Mouse (Mus musculus) splenic B cell, adult 2 months (primary cell): Measurements from ENCODE around the gene Gucy2g.
"Not testable (repeated sequence)": the region's sequence is repeated elsewhere in the genome, so short reads cannot be mapped to it uniquely, and the experiment has no call there.

Source experiments
- DNase-seq: peaks from one replicate; pipeline ENCODE4 v3.0.0-alpha.2; 2011; ENCODE audit warnings: low read depth, low spot score
- H3K27me3 ChIP-seq: 2 replicates; pipeline ENCODE4 v1.6.1; 2012; ENCODE audit warnings: mild to moderate bottlenecking, low read length, moderate library complexity, mixed read lengths; ENCODE audit not compliant: control insufficient read depth, poor library complexity, insufficient read depth, severe bottlenecking
- H3K36me3 ChIP-seq: 2 replicates; pipeline ENCODE4 v1.6.1; 2012; ENCODE audit warnings: mild to moderate bottlenecking, low read length, moderate library complexity, mixed read lengths; ENCODE audit not compliant: control insufficient read depth, poor library complexity, insufficient read depth, severe bottlenecking

Gucy2g gene

GRCm38 (mm10) chr19:55169236-55169729 lies 71.8 kb downstream of the Gucy2g start:
- not testable (repeated sequence) for H3K36me3 ChIP-seq, H3K27me3 ChIP-seq, DNase-seq

GRCm38 (mm10) chr19:55168360-55168759 lies 72.7 kb downstream of the Gucy2g start:
- H3K36me3 ChIP-seq, result no peaks in the 10 kb centered on the region
- DNase-seq, result no peak
- H3K27me3 ChIP-seq, result no peaks in the 10 kb centered on the region

- Histone ChIP-seq H3K27me3 (no peaks in the 10 kb centered on the region), H3K36me3 (no peaks in the 10 kb centered on the region)
- no peak for DNase-seq
These were observed 73.3 kb downstream of the Gucy2g start for GRCm38 (mm10) chr19:55167741-55168140.

- DNase-seq, result no peak
- Histone ChIP-seq H3K27me3 (no peaks in the 10 kb centered on the region), H3K36me3 (no peaks in the 10 kb centered on the region)
These were observed 74.3 kb downstream of the Gucy2g start for GRCm38 (mm10) chr19:55166741-55167140.

- no peaks in the 10 kb centered on the region for H3K27me3 ChIP-seq
- DNase-seq, result no peak
- no peaks in the 10 kb centered on the region for H3K36me3 ChIP-seq
These were observed 75.1 kb downstream of the Gucy2g start for GRCm38 (mm10) chr19:55165954-55166353.

GRCm38 (mm10) chr19:55165183-55165865 lies 75.7 kb downstream of the Gucy2g start:
- no peaks in the 10 kb centered on the region for H3K27me3 ChIP-seq
- no peaks in the 10 kb centered on the region for H3K36me3 ChIP-seq
- no peak for DNase-seq

- DNase-seq, result no peak
- Histone ChIP-seq H3K36me3 (no peaks in the 10 kb centered on the region), H3K27me3 (no peaks in the 10 kb centered on the region)
These were observed 76.9 kb downstream of the Gucy2g start for GRCm38 (mm10) chr19:55164162-55164561.

GRCm38 (mm10) chr19:55162271-55162670 lies 78.8 kb downstream of the Gucy2g start:
- no peak for DNase-seq
- H3K27me3 ChIP-seq, result no peaks in the 10 kb centered on the region
- no peaks in the 10 kb centered on the region for H3K36me3 ChIP-seq

GRCm38 (mm10) chr19:55159826-55160225 lies 81.2 kb downstream of the Gucy2g start:
- DNase-seq, result no peak
- Histone ChIP-seq H3K27me3 (no peaks in the 10 kb centered on the region), H3K36me3 (no peaks in the 10 kb centered on the region)

- DNase-seq, result no peak
These were observed 82.4 kb downstream of the Gucy2g start for GRCm38 (mm10) chr19:55158606-55159005.

GRCm38 (mm10) chr19:55157029-55157428 lies 84.0 kb downstream of the Gucy2g start:
- DNase-seq, result no peak
- no peaks in the 10 kb centered on the region for H3K36me3 ChIP-seq
- no peaks in the 10 kb centered on the region for H3K27me3 ChIP-seq

More at GRCm38 (mm10) chr19:55158606-55159005, 82.4 kb downstream of the Gucy2g start:
- Histone ChIP-seq H3K36me3 (no peaks in the 10 kb centered on the region), H3K27me3 (no peaks in the 10 kb centered on the region)

- no peaks in the 10 kb centered on the region for H3K27me3 ChIP-seq
- DNase-seq, result no peak
- no peaks in the 10 kb centered on the region for H3K36me3 ChIP-seq
These were observed 88.1 kb downstream of the Gucy2g start for GRCm38 (mm10) chr19:55152983-55153382.

GRCm38 (mm10) chr19:55152274-55152673 lies 88.8 kb downstream of the Gucy2g start:
- not testable (repeated sequence) for H3K36me3 ChIP-seq, H3K27me3 ChIP-seq, DNase-seq

- DNase-seq, result no peak
- H3K36me3 ChIP-seq, result no peaks in the 10 kb centered on the region
- no peaks in the 10 kb centered on the region for H3K27me3 ChIP-seq
These were observed 91.4 kb downstream of the Gucy2g start for GRCm38 (mm10) chr19:55149646-55150045.

- Histone ChIP-seq H3K27me3 (no peaks in the 10 kb centered on the region), H3K36me3 (no peaks in the 10 kb centered on the region)
- no peak for DNase-seq
These were observed 92.9 kb downstream of the Gucy2g start for GRCm38 (mm10) chr19:55148109-55148508.
